Mouse (Mus musculus): ENCODE results near the gene Ninj2. TPM values are rescaled to one million over a fixed set of nuclear protein-coding genes. Genes with fewer than 3 reads are reported as not detected.

Ninj2 gene
- polyA plus RNA-seq, 1 experiment from 2014 or later = not detected

DNA sequence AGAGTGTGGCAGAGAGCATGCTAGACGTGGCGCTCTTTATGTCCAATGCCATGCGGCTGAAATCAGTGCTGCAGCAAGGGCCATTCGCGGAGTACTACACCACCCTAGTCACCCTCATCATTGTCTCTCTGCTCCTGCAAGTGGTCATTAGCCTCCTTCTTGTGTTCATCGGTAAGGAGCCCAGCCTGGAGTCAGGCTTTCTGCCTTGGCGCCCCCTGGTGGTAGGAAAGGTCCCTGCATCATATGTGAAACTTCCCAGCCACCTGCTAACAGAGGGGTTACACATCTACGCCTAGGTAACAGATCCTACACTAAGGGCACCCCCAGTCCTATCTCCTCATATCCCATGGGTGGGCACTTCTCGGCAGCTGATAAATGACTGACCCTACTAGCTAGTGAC is 104.8 kb downstream of the Ninj2 start:
- 0 out of 2 replicates have a peak, but pooled peaks have one; percentile 23 for ATAC-seq (replicated peaks)
- Histone ChIP-seq H3K4me3 (no peak overlapping the region), H3K4me2 (replicated peaks) (no peak overlapping the region), H3K27ac (replicated peaks) (no peak overlapping the region), H3K9ac (replicated peaks) (no peak overlapping the region), H3K4me1 (peaks cover 9% of the 10 kb centered on the region; the same call in 1 of the 2 replicates), H3K27me3 (no peaks in the 10 kb centered on the region), H3K36me3 (no peaks in the 10 kb centered on the region), H3K9me3 (no peaks in the 10 kb centered on the region)
- 29% methylated on average over 9 of the region's 9 CpGs for WGBS

DNA sequence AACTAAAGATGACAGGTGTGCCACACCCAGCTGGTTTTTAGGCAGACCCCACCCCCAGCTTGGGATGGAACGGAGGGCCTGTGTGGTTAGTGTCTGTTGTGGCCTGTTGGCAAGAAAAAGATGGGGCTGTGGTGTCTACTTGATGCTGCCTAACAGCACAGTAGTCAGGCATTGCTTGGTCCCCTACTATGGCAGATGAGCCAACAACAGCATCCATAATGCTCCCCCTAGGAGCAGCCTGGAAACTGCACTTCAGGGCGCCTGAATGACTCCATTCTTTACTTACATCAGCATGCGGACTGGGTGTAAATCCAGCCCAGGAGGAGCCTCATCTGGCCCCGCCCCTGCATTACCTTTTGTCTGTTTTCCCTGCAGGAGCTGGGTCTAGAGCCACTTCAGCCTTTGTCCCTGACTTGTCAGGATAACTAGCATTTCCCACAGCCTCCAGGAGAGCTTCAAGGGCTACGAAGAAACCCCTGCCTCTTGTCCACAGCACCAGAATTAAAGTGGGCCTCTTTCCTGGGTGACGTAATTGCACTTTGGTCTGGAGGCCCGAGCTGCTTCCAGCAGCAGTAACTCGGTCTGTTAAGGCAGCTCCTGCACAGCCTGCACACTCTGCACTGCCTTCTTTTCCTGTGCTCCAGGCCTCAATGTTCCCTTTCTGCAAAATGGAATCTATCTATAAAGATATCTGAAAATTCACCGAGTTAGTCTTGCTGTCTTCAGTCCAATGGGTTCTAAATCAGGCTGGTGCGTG is 106.7 kb downstream of the Ninj2 start:
- H3K4me3 ChIP-seq = no peak overlapping the region
- no peak overlapping the region for H3K27ac ChIP-seq (replicated peaks)
- ATAC-seq (replicated peaks) = 0 out of 2 replicates have a peak, but pooled peaks have one; percentile 39
- H3K27me3 ChIP-seq = no peaks in the 10 kb centered on the region
- no peak overlapping the region for H3K4me2 ChIP-seq (replicated peaks)
- no peaks in the 10 kb centered on the region for H3K36me3 ChIP-seq
- WGBS = 16% methylated on average over 10 of the region's 10 CpGs
- peaks cover 9% of the 10 kb centered on the region; the same call in 1 of the 2 replicates for H3K4me1 ChIP-seq
- H3K9ac ChIP-seq (replicated peaks) = no peak overlapping the region
- no peaks in the 10 kb centered on the region for H3K9me3 ChIP-seq

DNA sequence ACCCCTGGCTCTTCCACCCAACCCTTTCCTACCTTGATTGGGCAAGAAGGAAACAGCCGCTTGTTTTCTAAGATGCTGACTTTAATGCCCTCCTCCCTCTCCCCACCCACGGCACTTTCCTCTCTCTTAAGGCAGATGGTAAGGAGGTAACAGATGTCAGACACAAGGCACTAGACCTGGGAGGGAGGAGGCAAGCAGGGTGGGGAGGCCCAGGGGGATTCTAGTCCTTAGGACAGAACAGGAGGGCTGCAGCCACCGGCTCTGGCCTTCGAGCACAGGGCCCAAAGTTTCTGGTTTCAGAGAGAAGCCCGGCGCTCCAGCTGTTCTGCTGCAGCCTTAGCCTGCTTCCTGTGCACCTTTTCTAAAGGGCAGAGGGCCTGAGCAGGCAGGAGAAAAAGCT is 108.8 kb downstream of the Ninj2 start:
- no peaks in the 10 kb centered on the region for H3K9me3 ChIP-seq
- no peak overlapping the region for H3K4me3 ChIP-seq
- H3K4me2 ChIP-seq (replicated peaks) = no peak overlapping the region
- no peak overlapping the region for H3K27ac ChIP-seq (replicated peaks)
- no peaks in the 10 kb centered on the region for H3K36me3 ChIP-seq
- no peak for ATAC-seq (replicated peaks)
- peaks cover 9% of the 10 kb centered on the region; the same call in 1 of the 2 replicates for H3K4me1 ChIP-seq
- no peak overlapping the region for H3K9ac ChIP-seq (replicated peaks)
- H3K27me3 ChIP-seq = no peaks in the 10 kb centered on the region
- 58% methylated on average over 6 of the region's 6 CpGs for WGBS

DNA sequence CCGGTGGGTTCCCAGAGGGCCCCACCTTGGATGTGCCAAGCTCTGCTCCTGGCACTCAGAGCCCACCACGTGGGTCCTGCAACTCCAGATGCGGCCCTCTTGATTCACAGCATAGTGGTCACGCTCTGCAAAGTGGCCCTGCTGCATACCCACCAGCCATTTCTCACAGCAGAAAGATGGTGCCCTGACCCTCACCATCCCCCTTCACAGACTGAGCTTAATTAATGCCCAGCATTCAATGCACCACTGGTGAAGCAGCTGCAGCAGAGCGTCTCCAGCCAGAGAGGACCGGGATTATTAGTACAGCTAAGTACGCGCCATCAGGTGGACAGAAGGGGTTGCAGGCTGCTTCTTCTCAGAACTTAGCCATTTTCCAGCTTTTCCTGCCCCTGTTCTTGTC is 109.3 kb downstream of the Ninj2 start:
- WGBS = 48% methylated on average over 8 of the region's 8 CpGs
- no peaks in the 10 kb centered on the region for H3K36me3 ChIP-seq
- ATAC-seq (replicated peaks) = no peak
- no peaks in the 10 kb centered on the region for H3K9me3 ChIP-seq
- H3K27me3 ChIP-seq = no peaks in the 10 kb centered on the region
- no peak overlapping the region for H3K4me3 ChIP-seq
- H3K27ac ChIP-seq (replicated peaks) = no peak overlapping the region
- H3K4me1 ChIP-seq = peaks cover 9% of the 10 kb centered on the region; the same call in 1 of the 2 replicates
- no peak overlapping the region for H3K4me2 ChIP-seq (replicated peaks)
- no peak overlapping the region for H3K9ac ChIP-seq (replicated peaks)

DNA sequence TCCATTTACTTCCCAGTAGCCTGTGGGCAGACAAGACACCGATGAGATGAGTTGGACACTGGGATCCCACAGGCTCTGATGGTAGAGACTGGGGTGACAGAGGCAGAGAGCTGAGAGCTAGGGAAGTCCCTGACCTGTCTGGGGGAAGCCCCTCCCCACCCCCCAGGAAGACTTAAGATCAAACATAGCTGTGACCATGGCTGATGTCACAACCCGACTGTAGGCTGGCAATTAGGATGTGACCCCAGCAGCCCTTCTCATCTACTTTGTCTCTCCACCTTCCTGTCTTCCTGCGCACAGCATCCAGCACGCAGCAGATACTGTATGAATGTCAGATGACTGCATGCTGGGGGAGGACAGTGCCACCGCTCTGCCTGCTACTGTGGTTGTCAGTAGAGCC is 113.4 kb downstream of the Ninj2 start:
- H3K27me3 ChIP-seq = no peaks in the 10 kb centered on the region
- ATAC-seq (replicated peaks) = no peak
- 86% methylated on average over 5 of the region's 5 CpGs for WGBS

DNA sequence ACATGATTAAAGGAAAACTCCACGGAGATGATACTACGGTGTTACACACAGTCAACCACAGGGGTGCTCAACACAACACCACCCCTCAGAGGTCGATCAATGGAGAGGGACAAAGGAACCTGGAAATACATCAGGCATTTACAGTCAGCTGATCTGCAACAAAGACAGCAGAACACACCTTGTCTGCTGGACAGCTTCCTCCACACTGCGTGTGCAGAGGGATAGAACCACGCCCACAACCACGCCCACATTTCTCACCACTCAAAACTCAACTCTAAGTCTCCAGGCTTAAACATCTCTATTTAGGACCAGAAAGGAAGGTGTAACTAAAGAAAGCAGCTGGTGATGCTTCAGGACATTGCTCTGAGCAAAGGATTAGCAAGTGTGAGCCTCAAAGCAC is 118.4 kb downstream of the Ninj2 start:
- Histone ChIP-seq H3K9me3 (no peaks in the 10 kb centered on the region), H3K4me2 (replicated peaks) (no peak overlapping the region), H3K36me3 (no peaks in the 10 kb centered on the region), H3K27me3 (no peaks in the 10 kb centered on the region), H3K4me1 (no peaks in the 10 kb centered on the region), H3K9ac (replicated peaks) (no peak overlapping the region), H3K27ac (replicated peaks) (no peak overlapping the region), H3K4me3 (no peak overlapping the region)
- WGBS = 84% methylated on average over 6 of the region's 6 CpGs
- ATAC-seq (replicated peaks) = no peak

More for the DNA sequence above, 113.4 kb downstream of the Ninj2 start:
- no peaks in the 10 kb centered on the region for H3K36me3 ChIP-seq
- H3K4me3 ChIP-seq = no peak overlapping the region
- H3K4me2 ChIP-seq (replicated peaks) = no peak overlapping the region
- no peak overlapping the region for H3K9ac ChIP-seq (replicated peaks)
- H3K9me3 ChIP-seq = no peaks in the 10 kb centered on the region
- H3K27ac ChIP-seq (replicated peaks) = no peak overlapping the region
- peaks cover 9% of the 10 kb centered on the region; the same call in 1 of the 2 replicates for H3K4me1 ChIP-seq

DNA sequence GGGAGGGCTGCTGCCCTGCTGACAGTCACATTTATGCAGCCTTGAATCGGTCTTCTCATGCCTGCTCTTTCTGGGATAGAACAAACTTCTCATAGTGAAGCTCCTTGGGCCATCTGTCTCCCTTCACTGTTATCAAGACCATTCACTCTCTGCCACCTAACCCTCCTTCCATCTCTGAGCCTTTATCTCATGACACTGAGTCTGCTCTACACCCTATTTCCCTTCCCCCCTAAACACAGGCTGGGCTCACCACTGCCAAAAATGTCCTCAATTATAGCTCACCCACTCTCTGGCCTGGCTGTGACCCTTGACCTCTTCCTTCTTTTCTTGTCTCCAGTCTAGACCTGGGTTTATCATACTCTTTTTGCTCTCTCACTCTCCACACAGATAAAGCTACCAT is 123.6 kb downstream of the Ninj2 start:
- H3K9me3 ChIP-seq = no peaks in the 10 kb centered on the region
- H3K4me1 ChIP-seq = no peaks in the 10 kb centered on the region
- H3K27me3 ChIP-seq = no peaks in the 10 kb centered on the region
- H3K36me3 ChIP-seq = no peaks in the 10 kb centered on the region
- no peak overlapping the region for H3K9ac ChIP-seq (replicated peaks)
- H3K4me2 ChIP-seq (replicated peaks) = no peak overlapping the region
- ATAC-seq (replicated peaks) = no peak
- WGBS = 89% methylated on average over 1 of the region's 1 CpGs
- H3K4me3 ChIP-seq = no peak overlapping the region
- no peak overlapping the region for H3K27ac ChIP-seq (replicated peaks)

DNA sequence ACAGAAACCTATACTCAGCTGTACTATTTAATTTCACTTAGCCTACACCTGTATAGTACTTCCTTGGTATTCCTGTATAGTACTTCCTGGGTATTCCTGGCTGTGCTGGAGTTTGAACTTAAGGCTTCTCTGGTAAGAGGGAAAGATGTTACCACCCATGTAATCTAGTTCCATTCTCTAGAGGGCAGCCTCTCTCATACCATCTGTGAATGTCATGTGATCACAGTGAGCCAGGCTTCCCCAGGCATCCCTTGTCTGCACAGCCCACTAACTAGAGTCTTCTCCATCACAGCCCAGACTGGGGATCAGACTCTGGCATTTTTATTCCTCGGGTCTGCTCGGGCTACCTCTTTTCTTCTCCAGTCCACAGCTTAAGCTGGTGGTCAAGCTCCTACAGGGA is 126.1 kb downstream of the Ninj2 start:
- WGBS = 77% methylated on average over 2 of the region's 2 CpGs
- Histone ChIP-seq H3K36me3 (no peaks in the 10 kb centered on the region), H3K4me2 (replicated peaks) (no peak overlapping the region), H3K9me3 (no peaks in the 10 kb centered on the region), H3K4me1 (no peaks in the 10 kb centered on the region), H3K4me3 (no peak overlapping the region), H3K27ac (replicated peaks) (no peak overlapping the region), H3K9ac (replicated peaks) (no peak overlapping the region), H3K27me3 (no peaks in the 10 kb centered on the region)
- ATAC-seq (replicated peaks) = no peak

DNA sequence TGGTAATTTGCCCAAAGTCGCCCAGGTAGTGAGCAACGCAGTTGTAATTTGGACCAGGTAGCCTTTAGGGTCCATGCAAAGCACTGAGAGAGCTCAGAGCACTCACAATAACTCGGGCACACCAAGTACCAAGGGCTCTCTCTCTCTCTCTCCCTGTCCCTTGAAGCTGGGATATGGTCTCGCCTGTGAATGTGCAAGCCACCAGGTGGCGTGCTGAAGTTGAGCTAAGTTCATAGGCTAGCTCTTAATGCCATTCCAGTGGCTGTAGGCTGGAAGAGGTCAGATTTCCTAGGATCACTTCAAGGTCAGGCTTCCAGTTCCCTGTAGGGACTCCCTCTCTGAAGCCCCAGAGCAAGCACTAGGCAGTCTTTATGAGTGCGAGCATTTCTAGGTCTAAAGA is 129.5 kb downstream of the Ninj2 start:
- no peak overlapping the region for H3K27ac ChIP-seq (replicated peaks)
- H3K4me2 ChIP-seq (replicated peaks) = no peak overlapping the region
- H3K4me1 ChIP-seq = no peaks in the 10 kb centered on the region
- H3K9me3 ChIP-seq = no peaks in the 10 kb centered on the region
- ATAC-seq (replicated peaks) = no peak
- H3K4me3 ChIP-seq = no peak overlapping the region
- no peaks in the 10 kb centered on the region for H3K27me3 ChIP-seq
- H3K36me3 ChIP-seq = no peaks in the 10 kb centered on the region
- no peak overlapping the region for H3K9ac ChIP-seq (replicated peaks)
- WGBS = 34% methylated on average over 6 of the region's 6 CpGs

DNA sequence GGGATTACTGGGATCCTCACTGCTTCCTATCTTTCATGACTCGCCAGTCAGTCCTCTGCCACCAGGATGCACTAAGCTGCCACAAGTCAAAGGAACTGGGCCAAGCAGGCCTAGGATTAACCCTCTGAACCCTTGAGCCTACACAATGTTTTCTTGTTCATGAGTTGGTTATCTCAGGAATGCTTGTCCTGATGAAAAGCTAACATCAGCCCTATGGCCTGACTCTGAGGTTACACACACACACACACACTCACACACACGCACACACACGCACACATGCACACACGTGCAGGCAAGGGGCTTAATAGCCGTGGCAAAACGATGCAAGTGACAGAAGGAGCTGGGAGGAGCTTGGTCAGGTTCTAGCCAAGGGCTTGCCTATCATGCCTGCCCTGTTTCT is 132.2 kb downstream of the Ninj2 start:
- Histone ChIP-seq H3K4me1 (no peaks in the 10 kb centered on the region), H3K4me3 (no peak overlapping the region), H3K27ac (replicated peaks) (no peak overlapping the region), H3K27me3 (no peaks in the 10 kb centered on the region), H3K4me2 (replicated peaks) (no peak overlapping the region), H3K9ac (replicated peaks) (no peak overlapping the region), H3K36me3 (no peaks in the 10 kb centered on the region), H3K9me3 (no peaks in the 10 kb centered on the region)
- WGBS = 68% methylated on average over 6 of the region's 6 CpGs
- no peak for ATAC-seq (replicated peaks)

DNA sequence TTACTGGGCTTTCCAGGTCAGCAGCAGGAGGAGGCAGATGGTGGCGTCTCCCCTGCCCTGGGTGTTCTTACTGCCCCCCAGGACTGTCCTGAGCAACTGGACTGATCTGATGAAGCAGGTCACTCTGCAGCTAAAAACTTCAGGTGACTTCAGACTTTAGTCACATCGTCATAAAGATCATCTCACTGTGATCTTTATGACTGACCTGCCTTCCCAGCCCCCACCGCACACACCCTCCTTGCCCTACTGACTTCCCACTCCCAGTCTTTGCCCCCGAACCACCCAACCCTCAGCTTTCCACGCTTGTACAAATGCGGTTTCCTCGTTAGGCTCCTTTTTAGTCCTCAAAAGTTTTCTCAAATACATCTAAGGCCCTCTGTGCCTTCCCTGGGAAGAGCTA is 133.9 kb downstream of the Ninj2 start:
- Histone ChIP-seq H3K4me3 (no peak overlapping the region), H3K9ac (replicated peaks) (no peak overlapping the region), H3K27me3 (no peaks in the 10 kb centered on the region), H3K4me1 (no peaks in the 10 kb centered on the region), H3K27ac (replicated peaks) (no peak overlapping the region), H3K36me3 (no peaks in the 10 kb centered on the region), H3K9me3 (no peaks in the 10 kb centered on the region), H3K4me2 (replicated peaks) (no peak overlapping the region)
- 82% methylated on average over 7 of the region's 7 CpGs for WGBS
- ATAC-seq (replicated peaks) = no peak

DNA sequence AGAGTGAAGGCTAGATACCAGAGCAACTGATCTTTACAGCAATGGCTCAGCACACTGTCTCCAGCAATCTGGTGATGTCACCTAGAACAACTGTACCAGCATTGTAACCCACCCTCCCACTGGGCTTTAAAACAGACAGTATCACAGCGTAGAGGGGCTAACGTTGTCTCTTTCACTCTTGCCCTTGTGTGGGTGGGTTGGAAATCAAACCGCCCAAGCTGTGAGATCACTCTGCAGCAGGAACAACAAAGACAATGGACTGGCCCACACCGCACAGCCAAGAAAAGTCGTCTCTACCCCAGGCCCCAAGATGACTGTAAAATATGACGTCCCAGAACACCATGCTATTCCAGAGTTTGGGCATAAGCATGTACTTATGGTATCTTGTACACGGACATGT is 136.7 kb downstream of the Ninj2 start:
- H3K9ac ChIP-seq (replicated peaks) = no peak overlapping the region
- H3K27ac ChIP-seq (replicated peaks) = no peak overlapping the region
- H3K4me2 ChIP-seq (replicated peaks) = no peak overlapping the region
- H3K4me1 ChIP-seq = no peaks in the 10 kb centered on the region
- no peaks in the 10 kb centered on the region for H3K36me3 ChIP-seq
- WGBS = 61% methylated on average over 7 of the region's 7 CpGs
- ATAC-seq (replicated peaks) = no peak
- H3K4me3 ChIP-seq = no peak overlapping the region
- no peaks in the 10 kb centered on the region for H3K9me3 ChIP-seq
- no peaks in the 10 kb centered on the region for H3K27me3 ChIP-seq

DNA sequence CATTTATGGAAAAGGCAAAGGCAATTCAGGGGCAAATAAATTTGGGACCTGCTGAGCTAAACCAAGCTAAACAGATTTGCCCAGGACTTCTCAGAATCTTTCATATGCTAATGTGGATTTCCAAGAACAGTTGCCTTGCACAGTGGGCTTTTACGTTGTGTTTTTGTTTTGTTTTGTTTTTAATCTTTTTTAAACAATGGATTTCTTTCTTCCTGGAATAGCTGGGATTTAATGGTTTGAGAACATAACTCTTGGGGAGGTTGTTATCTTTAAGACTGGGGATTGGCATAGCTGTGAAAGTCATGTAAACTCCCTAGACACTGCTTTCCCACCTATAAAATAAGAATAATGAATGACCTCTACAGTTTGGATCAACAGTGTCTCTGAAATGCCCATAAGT is 137.3 kb downstream of the Ninj2 start:
- ATAC-seq (replicated peaks) = no peak
- no peaks in the 10 kb centered on the region for H3K27me3 ChIP-seq
- no peak overlapping the region for H3K4me2 ChIP-seq (replicated peaks)
- no peak overlapping the region for H3K4me3 ChIP-seq
- 0% methylated on average over 1 of the region's 1 CpGs for WGBS
- H3K4me1 ChIP-seq = no peaks in the 10 kb centered on the region
- H3K9ac ChIP-seq (replicated peaks) = no peak overlapping the region
- H3K27ac ChIP-seq (replicated peaks) = no peak overlapping the region
- no peaks in the 10 kb centered on the region for H3K36me3 ChIP-seq
- no peaks in the 10 kb centered on the region for H3K9me3 ChIP-seq

Measured in forebrain, embryonic 15.5 days (tissue).